Mouse (Mus musculus): ENCODE results near the gene Ssx2ip. TPM values are rescaled to one million over a fixed set of nuclear protein-coding genes. Genes with fewer than 3 reads are reported as not detected.

Ssx2ip gene
- polyA plus RNA-seq, 1 experiment from 2014 or later: 18.8 TPM

DNA sequence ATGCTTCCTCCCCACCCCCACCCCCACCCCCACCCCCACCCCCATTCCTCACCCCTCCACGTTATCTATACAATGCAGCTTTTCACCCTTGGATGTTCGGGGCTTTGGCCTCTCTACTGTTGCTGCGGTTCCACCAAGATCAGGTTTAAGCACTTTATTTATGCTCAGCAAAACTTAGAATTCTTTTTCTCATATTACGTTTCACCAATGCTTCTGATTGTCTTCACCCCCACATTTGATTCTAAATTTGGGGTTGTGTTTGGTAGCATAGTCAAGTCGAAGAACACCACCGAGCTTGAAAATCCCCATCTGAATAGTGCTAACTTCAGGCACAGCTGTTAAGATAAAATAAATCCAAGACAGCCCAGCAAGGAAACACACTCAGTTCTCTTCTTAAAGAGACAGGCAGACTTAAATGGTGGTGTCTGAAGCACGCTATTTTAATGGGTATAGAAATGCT is 10.8 kb upstream of the Ssx2ip start:
- 34% methylated on average over 7 of the region's 7 CpGs for WGBS
- no peak overlapping the region for H3K4me2 ChIP-seq (ENCODE audit: low read length)
- no peaks in the 10 kb centered on the region for H3K36me3 ChIP-seq (ENCODE audit: control insufficient read depth, insufficient read depth, low read length)
- H3K9ac ChIP-seq (ENCODE audit: low read depth, low read length): no peak overlapping the region
- ATAC-seq: no peak
- no peaks in the 10 kb centered on the region for H3K9me3 ChIP-seq (ENCODE audit: control insufficient read depth, low read length)
- H3K4me3 ChIP-seq (ENCODE audit: low read length): no peak overlapping the region
- H3K27me3 ChIP-seq (replicated peaks; ENCODE audit: control insufficient read depth, insufficient read depth, low read length): no peaks in the 10 kb centered on the region
- H3K27ac ChIP-seq (ENCODE audit: low read depth, low read length): no peak overlapping the region
- H3K4me1 ChIP-seq (ENCODE audit: control insufficient read depth, insufficient read depth, low read depth, low read length): no peaks in the 10 kb centered on the region

DNA sequence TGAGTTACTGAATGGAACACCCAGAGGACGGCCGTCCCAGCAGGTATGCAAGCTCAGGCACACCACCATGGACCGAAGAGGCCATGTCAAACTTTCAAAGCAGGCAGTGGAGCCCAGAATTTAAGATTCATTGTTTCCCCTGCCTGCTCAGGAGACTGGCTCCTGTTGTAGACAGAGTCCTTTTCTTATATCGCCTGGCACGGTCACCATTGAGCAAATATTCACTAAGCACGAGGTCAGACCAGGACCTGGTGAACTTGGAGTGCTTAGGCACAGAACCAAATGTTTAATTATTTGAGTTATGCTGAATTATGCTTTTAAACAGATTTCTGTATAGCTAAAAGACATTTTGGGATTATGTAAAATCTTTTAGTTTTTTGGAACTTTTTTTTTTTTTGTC is 8.2 kb upstream of the Ssx2ip start:
- Histone ChIP-seq H3K4me2 (ENCODE audit: low read length) (no peak overlapping the region), H3K9me3 (ENCODE audit: control insufficient read depth, low read length) (no peaks in the 10 kb centered on the region), H3K27ac (ENCODE audit: low read depth, low read length) (no peak overlapping the region), H3K36me3 (ENCODE audit: control insufficient read depth, insufficient read depth, low read length) (no peaks in the 10 kb centered on the region), H3K27me3 (replicated peaks; ENCODE audit: control insufficient read depth, insufficient read depth, low read length) (no peaks in the 10 kb centered on the region), H3K4me3 (ENCODE audit: low read length) (no peak overlapping the region), H3K9ac (ENCODE audit: low read depth, low read length) (no peak overlapping the region), H3K4me1 (ENCODE audit: control insufficient read depth, insufficient read depth, low read depth, low read length) (no peaks in the 10 kb centered on the region)
- no peak for ATAC-seq
- 80% methylated on average over 6 of the region's 6 CpGs for WGBS

DNA sequence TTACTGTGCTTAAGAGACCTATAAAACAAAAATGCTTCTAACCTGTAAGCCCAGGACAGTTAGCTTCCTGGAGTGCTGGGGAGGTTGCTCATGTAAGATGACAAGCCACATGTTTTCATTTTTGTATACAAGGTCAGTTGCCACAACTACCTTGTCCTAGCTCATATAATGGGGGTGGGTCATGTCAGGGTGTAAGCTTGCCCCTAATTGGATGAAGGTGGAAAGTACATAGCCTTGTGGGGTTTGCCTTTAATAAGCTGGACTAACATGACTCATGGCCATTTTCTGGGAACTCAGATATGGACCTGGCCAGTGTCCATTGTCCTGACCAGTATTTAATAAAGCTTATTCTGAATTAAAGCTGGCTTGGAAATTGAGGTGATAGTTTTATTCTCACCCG is 7.5 kb upstream of the Ssx2ip start:
- WGBS: 90% methylated on average over 1 of the region's 1 CpGs

DNA sequence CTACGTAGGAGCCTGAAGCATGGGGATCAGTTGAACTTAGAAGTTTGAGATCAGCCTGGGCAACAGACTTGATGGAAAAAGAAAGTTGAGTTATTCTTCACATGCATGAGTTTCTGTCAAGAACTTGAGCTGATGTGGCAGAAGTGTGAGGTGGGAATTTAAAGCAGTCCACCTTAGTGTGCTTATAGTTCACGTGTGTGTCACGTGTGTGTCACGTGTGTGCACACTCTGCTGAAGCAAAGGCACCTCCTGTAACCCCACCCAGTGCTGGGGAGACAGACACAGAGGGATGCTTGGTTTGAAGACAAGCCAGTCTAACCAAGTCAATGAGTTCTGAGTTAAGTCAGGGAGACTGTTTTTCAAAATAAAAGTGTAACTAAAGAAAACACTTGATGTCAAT is 6.6 kb upstream of the Ssx2ip start:
- Histone ChIP-seq H3K9me3 (ENCODE audit: control insufficient read depth, low read length) (no peaks in the 10 kb centered on the region), H3K4me2 (ENCODE audit: low read length) (no peak overlapping the region), H3K27ac (ENCODE audit: low read depth, low read length) (no peak overlapping the region), H3K9ac (ENCODE audit: low read depth, low read length) (no peak overlapping the region), H3K4me1 (ENCODE audit: control insufficient read depth, insufficient read depth, low read depth, low read length) (no peaks in the 10 kb centered on the region), H3K27me3 (replicated peaks; ENCODE audit: control insufficient read depth, insufficient read depth, low read length) (no peaks in the 10 kb centered on the region), H3K4me3 (ENCODE audit: low read length) (no peak overlapping the region), H3K36me3 (ENCODE audit: control insufficient read depth, insufficient read depth, low read length) (no peaks in the 10 kb centered on the region)
- no peak for ATAC-seq
- WGBS: 98% methylated on average over 4 of the region's 4 CpGs

More for the DNA sequence above, 7.5 kb upstream of the Ssx2ip start:
- Histone ChIP-seq H3K36me3 (ENCODE audit: control insufficient read depth, insufficient read depth, low read length) (no peaks in the 10 kb centered on the region), H3K9me3 (ENCODE audit: control insufficient read depth, low read length) (no peaks in the 10 kb centered on the region), H3K4me2 (ENCODE audit: low read length) (no peak overlapping the region), H3K4me3 (ENCODE audit: low read length) (no peak overlapping the region), H3K4me1 (ENCODE audit: control insufficient read depth, insufficient read depth, low read depth, low read length) (no peaks in the 10 kb centered on the region), H3K9ac (ENCODE audit: low read depth, low read length) (no peak overlapping the region), H3K27ac (ENCODE audit: low read depth, low read length) (no peak overlapping the region), H3K27me3 (replicated peaks; ENCODE audit: control insufficient read depth, insufficient read depth, low read length) (no peaks in the 10 kb centered on the region)
- no peak for ATAC-seq

DNA sequence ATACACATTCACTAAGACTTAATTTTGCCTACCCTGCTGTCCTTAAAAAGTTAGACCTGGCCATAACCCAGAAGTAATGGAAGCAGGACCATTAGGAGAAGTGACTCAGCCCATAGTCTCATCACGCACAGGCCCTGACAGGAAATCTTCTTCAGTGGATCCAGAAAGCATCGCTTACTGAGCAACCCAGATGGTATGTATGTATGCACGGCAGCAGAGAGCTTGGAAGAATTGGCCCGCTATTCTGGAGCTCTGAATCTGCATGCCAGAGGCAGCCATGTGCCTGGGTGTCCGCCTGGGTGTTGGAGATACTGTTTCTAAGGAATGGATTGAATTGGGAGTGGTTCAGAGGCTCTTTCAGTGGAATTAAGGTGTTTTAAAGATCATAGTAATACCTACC is 5.2 kb upstream of the Ssx2ip start:
- no peak for ATAC-seq
- H3K36me3 ChIP-seq (ENCODE audit: control insufficient read depth, insufficient read depth, low read length): no peaks in the 10 kb centered on the region
- no peaks in the 10 kb centered on the region for H3K27me3 ChIP-seq (replicated peaks; ENCODE audit: control insufficient read depth, insufficient read depth, low read length)
- peaks cover 3% of the 10 kb centered on the region; the same call in 1 of the 2 replicates for H3K4me1 ChIP-seq (ENCODE audit: control insufficient read depth, insufficient read depth, low read depth, low read length)
- H3K4me3 ChIP-seq (ENCODE audit: low read length): no peak overlapping the region
- no peaks in the 10 kb centered on the region for H3K9me3 ChIP-seq (ENCODE audit: control insufficient read depth, low read length)
- WGBS: 90% methylated on average over 5 of the region's 5 CpGs
- H3K27ac ChIP-seq (ENCODE audit: low read depth, low read length): no peak overlapping the region
- H3K4me2 ChIP-seq (ENCODE audit: low read length): no peak overlapping the region
- no peak overlapping the region for H3K9ac ChIP-seq (ENCODE audit: low read depth, low read length)

DNA sequence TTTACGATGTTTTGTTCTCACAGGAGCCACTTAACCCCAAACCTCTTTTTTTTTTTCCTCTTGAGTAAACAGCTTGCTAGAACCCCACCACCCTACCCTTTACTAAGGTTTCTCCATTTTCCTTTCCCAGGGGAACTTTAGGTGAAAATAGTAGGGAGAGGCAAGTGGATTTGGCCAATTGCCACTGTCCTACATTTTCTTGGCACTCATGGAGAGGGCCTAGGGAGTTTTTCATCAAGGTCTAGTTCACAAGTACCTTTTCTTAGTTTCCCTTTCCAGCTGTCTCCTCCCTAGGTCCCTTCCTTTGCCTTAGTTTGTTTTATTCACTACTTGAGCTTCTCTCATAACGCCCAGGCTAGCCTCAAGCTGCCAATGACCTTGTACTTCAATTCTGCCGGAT is 672 bp upstream of the Ssx2ip start:
- Histone ChIP-seq H3K27ac (ENCODE audit: low read depth, low read length) (peak overlapping the region; percentile 81), H3K4me1 (ENCODE audit: control insufficient read depth, insufficient read depth, low read depth, low read length) (peaks cover 24% of the 10 kb centered on the region), H3K27me3 (replicated peaks; ENCODE audit: control insufficient read depth, insufficient read depth, low read length) (no peaks in the 10 kb centered on the region), H3K4me3 (ENCODE audit: low read length) (peak overlapping the region; percentile 93), H3K4me2 (ENCODE audit: low read length) (peak overlapping the region; percentile 86), H3K36me3 (ENCODE audit: control insufficient read depth, insufficient read depth, low read length) (no peaks in the 10 kb centered on the region), H3K9ac (ENCODE audit: low read depth, low read length) (peak overlapping the region; percentile 94), H3K9me3 (ENCODE audit: control insufficient read depth, low read length) (no peaks in the 10 kb centered on the region)
- no peak for ATAC-seq
- WGBS: 38% methylated on average over 3 of the region's 3 CpGs

DNA sequence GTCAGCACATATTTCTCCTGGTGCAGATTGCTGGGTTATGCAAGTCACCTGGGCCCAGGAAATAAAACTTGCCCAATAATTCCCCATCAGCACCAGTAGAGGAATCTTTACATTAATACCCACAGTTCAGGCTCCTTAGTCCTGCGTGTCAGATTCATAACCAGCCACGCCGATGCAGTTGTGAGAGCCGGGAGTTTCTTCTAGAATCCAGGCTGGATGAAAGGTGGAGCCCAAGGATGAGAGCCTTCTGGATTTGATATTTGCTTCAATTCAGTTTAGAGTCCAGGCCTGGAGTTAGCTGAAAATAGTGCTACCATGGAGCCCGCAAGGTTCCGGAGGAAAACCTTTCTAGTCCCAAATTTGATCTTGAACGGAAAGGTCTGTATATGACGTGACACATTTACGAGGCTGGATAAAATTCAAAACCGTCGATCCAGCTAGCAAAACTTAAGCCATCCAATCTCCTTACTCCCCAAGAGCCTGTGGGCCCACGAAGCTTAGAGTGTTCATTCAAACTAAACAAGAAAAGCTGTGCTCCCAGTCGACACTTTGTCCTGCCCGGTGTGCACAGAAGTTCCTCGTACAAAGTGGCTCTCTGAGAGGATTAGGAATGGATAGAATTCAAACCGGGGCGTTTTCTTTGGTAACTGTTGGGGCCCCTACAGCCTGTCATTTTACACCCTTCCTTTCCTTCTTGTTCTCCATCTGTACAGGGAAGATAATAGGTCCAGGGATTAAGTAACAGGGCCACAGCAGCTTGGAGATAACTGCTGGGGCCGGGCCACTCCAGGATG is 968 bp downstream of the Ssx2ip start:
- WGBS: 27% methylated on average over 18 of the region's 18 CpGs
- Histone ChIP-seq H3K27ac (ENCODE audit: low read depth, low read length) (peak overlapping the region; percentile 89), H3K4me1 (ENCODE audit: control insufficient read depth, insufficient read depth, low read depth, low read length) (peaks cover 24% of the 10 kb centered on the region), H3K9me3 (ENCODE audit: control insufficient read depth, low read length) (no peaks in the 10 kb centered on the region), H3K4me2 (ENCODE audit: low read length) (peak overlapping the region; percentile 65), H3K9ac (ENCODE audit: low read depth, low read length) (peak overlapping the region; percentile 94), H3K36me3 (ENCODE audit: control insufficient read depth, insufficient read depth, low read length) (no peaks in the 10 kb centered on the region), H3K4me3 (ENCODE audit: low read length) (peak overlapping the region; percentile 93), H3K27me3 (replicated peaks; ENCODE audit: control insufficient read depth, insufficient read depth, low read length) (no peaks in the 10 kb centered on the region)
- ATAC-seq: no peak

DNA sequence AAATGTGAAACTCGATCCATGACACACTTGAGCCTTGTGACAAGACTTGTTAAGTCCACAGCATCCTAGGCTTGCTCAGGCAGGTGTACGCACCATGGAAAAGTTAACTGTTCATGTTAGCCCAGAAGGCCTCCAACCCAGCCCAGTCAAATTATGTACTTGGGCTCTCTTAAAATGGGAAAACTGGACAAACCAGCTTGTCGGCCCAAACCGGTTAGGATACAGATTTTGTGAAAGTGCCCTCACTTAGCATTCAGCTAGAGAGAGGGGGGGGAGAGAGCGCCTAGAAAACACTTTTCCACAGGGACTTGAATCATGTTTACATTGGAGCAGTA is 1.5 kb downstream of the Ssx2ip start:
- H3K9ac ChIP-seq (ENCODE audit: low read depth, low read length): peak overlapping the region; percentile 10; the same call in 1 of the 2 replicates
- no peak for ATAC-seq

DNA sequence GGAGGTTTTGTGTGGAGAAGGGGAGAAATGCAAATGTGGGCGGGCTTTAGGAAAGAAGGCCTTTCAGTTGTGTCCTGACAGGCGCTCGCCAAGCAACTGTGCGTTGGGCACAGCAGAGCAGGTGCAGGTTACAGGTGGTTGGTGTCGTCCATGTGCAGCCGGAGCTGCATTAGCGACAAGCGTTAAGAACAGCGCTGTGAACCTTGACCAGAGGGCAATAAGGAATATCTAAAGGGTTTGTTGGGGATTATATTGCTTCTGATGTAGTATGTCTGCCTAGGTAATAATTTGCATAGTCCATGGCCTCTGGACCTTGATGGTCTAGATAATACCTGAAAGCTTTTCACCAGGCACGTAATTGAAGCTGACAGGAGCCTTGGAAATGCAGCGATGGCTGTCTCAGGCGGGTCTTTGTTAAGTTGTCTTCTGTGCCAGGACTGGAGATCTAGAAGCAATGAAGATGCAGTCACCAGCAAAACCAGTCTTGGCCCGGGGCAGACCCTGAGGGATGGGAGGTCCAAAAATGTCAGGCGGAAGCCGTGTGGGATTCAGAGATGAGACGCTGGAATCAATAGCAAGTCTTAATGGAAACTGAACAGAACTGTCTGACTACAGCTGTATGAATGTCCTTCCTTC is 2.8 kb downstream of the Ssx2ip start:
- H3K9me3 ChIP-seq (ENCODE audit: control insufficient read depth, low read length): no peaks in the 10 kb centered on the region
- no peaks in the 10 kb centered on the region for H3K27me3 ChIP-seq (replicated peaks; ENCODE audit: control insufficient read depth, insufficient read depth, low read length)
- H3K4me2 ChIP-seq (ENCODE audit: low read length): peak overlapping the region; percentile 28
- H3K9ac ChIP-seq (ENCODE audit: low read depth, low read length): peak overlapping the region; percentile 6; the same call in 1 of the 2 replicates
- H3K36me3 ChIP-seq (ENCODE audit: control insufficient read depth, insufficient read depth, low read length): no peaks in the 10 kb centered on the region
- peaks cover 24% of the 10 kb centered on the region for H3K4me1 ChIP-seq (ENCODE audit: control insufficient read depth, insufficient read depth, low read depth, low read length)
- H3K27ac ChIP-seq (ENCODE audit: low read depth, low read length): no peak overlapping the region
- no peak overlapping the region for H3K4me3 ChIP-seq (ENCODE audit: low read length)
- 83% methylated on average over 16 of the region's 16 CpGs for WGBS
- no peak for ATAC-seq

More for the DNA sequence above, 1.5 kb downstream of the Ssx2ip start:
- H3K4me1 ChIP-seq (ENCODE audit: control insufficient read depth, insufficient read depth, low read depth, low read length): peaks cover 24% of the 10 kb centered on the region
- H3K27ac ChIP-seq (ENCODE audit: low read depth, low read length): no peak overlapping the region
- H3K9me3 ChIP-seq (ENCODE audit: control insufficient read depth, low read length): no peaks in the 10 kb centered on the region
- H3K4me2 ChIP-seq (ENCODE audit: low read length): peak overlapping the region; percentile 65
- no peaks in the 10 kb centered on the region for H3K27me3 ChIP-seq (replicated peaks; ENCODE audit: control insufficient read depth, insufficient read depth, low read length)
- H3K4me3 ChIP-seq (ENCODE audit: low read length): peak overlapping the region; percentile 93
- no peaks in the 10 kb centered on the region for H3K36me3 ChIP-seq (ENCODE audit: control insufficient read depth, insufficient read depth, low read length)
- WGBS: 59% methylated on average over 5 of the region's 5 CpGs

Data from hindbrain, embryonic 16.5 days (tissue).